Mouse (Mus musculus): ENCODE data around the gene Thsd4. TPM values are rescaled to one million over a fixed set of nuclear protein-coding genes. Genes with fewer than 3 reads are reported as not detected.

Thsd4 gene
- polyA plus RNA-seq, 1 experiment from 2014 or later, result 3.0 TPM

DNA sequence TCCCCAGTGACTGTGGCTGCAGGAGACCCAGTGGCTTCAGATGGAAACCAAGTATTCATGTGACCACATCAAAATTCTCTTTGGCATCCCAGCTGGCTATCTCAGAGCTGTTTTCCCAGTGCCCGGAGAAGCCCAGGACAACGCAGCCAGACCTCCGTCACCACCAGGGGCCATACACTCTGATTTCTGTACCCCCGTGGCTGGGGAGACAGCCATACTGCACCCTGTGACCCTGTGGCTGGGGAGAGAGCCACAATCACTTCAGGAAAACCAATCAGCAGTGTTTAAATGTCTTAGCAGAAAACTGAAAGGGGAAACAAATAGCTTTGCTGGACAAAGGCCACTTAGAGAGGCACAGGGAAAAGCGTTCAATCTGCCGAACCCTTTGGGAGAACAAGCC is 208.2 kb downstream of the Thsd4 start:
- WGBS, result 62% methylated on average over 6 of the region's 6 CpGs
- no peak overlapping the region for H3K27ac ChIP-seq (replicated peaks; ENCODE audit: low read depth, low read length)
- no peaks in the 10 kb centered on the region for H3K9me3 ChIP-seq (replicated peaks; ENCODE audit: control insufficient read depth, low read length)
- H3K4me3 ChIP-seq (ENCODE audit: low read depth, low read length), result no peak overlapping the region
- DNase-seq (ENCODE audit: low spot score) (no peak), ATAC-seq (replicated peaks; ENCODE audit: insufficient number of reproducible peaks, low FRiP score, low TSS enrichment, low read depth) (no peak)
- no peak overlapping the region for H3K9ac ChIP-seq (replicated peaks; ENCODE audit: low read length)
- no peaks in the 10 kb centered on the region for H3K36me3 ChIP-seq (replicated peaks; ENCODE audit: control insufficient read depth, insufficient read depth, low read depth, low read length)
- H3K4me1 ChIP-seq (ENCODE audit: control insufficient read depth, insufficient read depth, low read length), result no peaks in the 10 kb centered on the region
- H3K27me3 ChIP-seq (ENCODE audit: control insufficient read depth, insufficient read depth, low read length), result no peaks in the 10 kb centered on the region
- H3K4me2 ChIP-seq (ENCODE audit: low read depth, low read length), result no peak overlapping the region

- no peaks in the 10 kb centered on the region for H3K36me3 ChIP-seq (replicated peaks; ENCODE audit: control insufficient read depth, insufficient read depth, low read depth, low read length)
- DNase-seq (ENCODE audit: low spot score) (no peak), ATAC-seq (replicated peaks; ENCODE audit: insufficient number of reproducible peaks, low FRiP score, low TSS enrichment, low read depth) (no peak)
- H3K4me1 ChIP-seq (ENCODE audit: control insufficient read depth, insufficient read depth, low read length), result no peaks in the 10 kb centered on the region
- WGBS, result 74% methylated on average over 7 of the region's 7 CpGs
- H3K27ac ChIP-seq (replicated peaks; ENCODE audit: low read depth, low read length), result no peak overlapping the region
- no peak overlapping the region for H3K4me2 ChIP-seq (ENCODE audit: low read depth, low read length)
- no peaks in the 10 kb centered on the region for H3K27me3 ChIP-seq (ENCODE audit: control insufficient read depth, insufficient read depth, low read length)
- no peak overlapping the region for H3K4me3 ChIP-seq (ENCODE audit: low read depth, low read length)
- no peak overlapping the region for H3K9ac ChIP-seq (replicated peaks; ENCODE audit: low read length)
- no peaks in the 10 kb centered on the region for H3K9me3 ChIP-seq (replicated peaks; ENCODE audit: control insufficient read depth, low read length)
These were observed 209.2 kb downstream of the Thsd4 start for GRCm38 (mm10) chr9:60312670-60313069.

GRCm38 (mm10) chr9:60311594-60312128 is 210.2 kb downstream of the Thsd4 start:
- no peaks in the 10 kb centered on the region for H3K9me3 ChIP-seq (replicated peaks; ENCODE audit: control insufficient read depth, low read length)
- no peaks in the 10 kb centered on the region for H3K36me3 ChIP-seq (replicated peaks; ENCODE audit: control insufficient read depth, insufficient read depth, low read depth, low read length)
- H3K27me3 ChIP-seq (ENCODE audit: control insufficient read depth, insufficient read depth, low read length), result no peaks in the 10 kb centered on the region
- ATAC-seq (replicated peaks; ENCODE audit: insufficient number of reproducible peaks, low FRiP score, low TSS enrichment, low read depth) (no peak), DNase-seq (ENCODE audit: low spot score) (no peak)
- 78% methylated on average over 10 of the region's 10 CpGs for WGBS
- H3K4me3 ChIP-seq (ENCODE audit: low read depth, low read length), result no peak overlapping the region
- no peak overlapping the region for H3K4me2 ChIP-seq (ENCODE audit: low read depth, low read length)
- H3K27ac ChIP-seq (replicated peaks; ENCODE audit: low read depth, low read length), result no peak overlapping the region
- no peaks in the 10 kb centered on the region for H3K4me1 ChIP-seq (ENCODE audit: control insufficient read depth, insufficient read depth, low read length)
- H3K9ac ChIP-seq (replicated peaks; ENCODE audit: low read length), result no peak overlapping the region

DNA sequence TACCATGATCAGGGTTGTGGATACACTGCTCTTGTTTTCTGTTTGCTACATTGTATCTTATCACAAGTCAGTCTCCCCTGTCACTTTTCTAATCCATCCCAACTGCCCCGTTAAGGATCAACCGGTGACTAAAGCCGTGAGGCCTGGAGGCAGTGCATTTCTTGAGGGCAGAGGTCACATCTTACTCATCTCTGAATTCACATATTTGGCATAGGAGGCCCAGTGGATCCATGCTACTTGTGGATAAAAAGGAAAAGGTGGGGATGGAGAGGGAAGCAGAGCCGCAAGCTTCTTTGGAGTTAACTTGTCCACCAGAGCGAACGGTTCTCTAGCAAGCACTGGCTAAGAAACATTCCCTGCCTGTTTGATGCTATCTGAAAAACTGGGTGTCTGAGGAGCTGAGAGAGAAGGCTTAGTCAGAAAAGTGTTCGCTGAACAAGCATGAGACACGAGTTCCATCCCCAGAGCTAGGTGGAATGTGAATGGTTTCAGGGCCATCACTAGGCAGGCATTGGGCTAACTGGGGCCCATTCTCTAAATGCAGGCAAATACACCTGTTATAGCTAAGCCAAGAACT is 211.0 kb downstream of the Thsd4 start:
- H3K36me3 ChIP-seq (replicated peaks; ENCODE audit: control insufficient read depth, insufficient read depth, low read depth, low read length), result no peaks in the 10 kb centered on the region
- H3K27me3 ChIP-seq (ENCODE audit: control insufficient read depth, insufficient read depth, low read length), result no peaks in the 10 kb centered on the region
- no peaks in the 10 kb centered on the region for H3K4me1 ChIP-seq (ENCODE audit: control insufficient read depth, insufficient read depth, low read length)
- H3K9ac ChIP-seq (replicated peaks; ENCODE audit: low read length), result no peak overlapping the region
- H3K4me2 ChIP-seq (ENCODE audit: low read depth, low read length), result no peak overlapping the region
- ATAC-seq (replicated peaks; ENCODE audit: insufficient number of reproducible peaks, low FRiP score, low TSS enrichment, low read depth) (no peak), DNase-seq (ENCODE audit: low spot score) (no peak)
- H3K27ac ChIP-seq (replicated peaks; ENCODE audit: low read depth, low read length), result no peak overlapping the region
- 64% methylated on average over 8 of the region's 8 CpGs for WGBS
- no peak overlapping the region for H3K4me3 ChIP-seq (ENCODE audit: low read depth, low read length)
- H3K9me3 ChIP-seq (replicated peaks; ENCODE audit: control insufficient read depth, low read length), result no peaks in the 10 kb centered on the region

GRCm38 (mm10) chr9:60309786-60310711 is 211.8 kb downstream of the Thsd4 start:
- 50% methylated on average over 16 of the region's 16 CpGs for WGBS
- H3K9me3 ChIP-seq (replicated peaks; ENCODE audit: control insufficient read depth, low read length), result no peaks in the 10 kb centered on the region
- no peak overlapping the region for H3K27ac ChIP-seq (replicated peaks; ENCODE audit: low read depth, low read length)
- no peaks in the 10 kb centered on the region for H3K36me3 ChIP-seq (replicated peaks; ENCODE audit: control insufficient read depth, insufficient read depth, low read depth, low read length)
- no peak overlapping the region for H3K4me2 ChIP-seq (ENCODE audit: low read depth, low read length)
- DNase-seq (ENCODE audit: low spot score) (no peak), ATAC-seq (replicated peaks; ENCODE audit: insufficient number of reproducible peaks, low FRiP score, low TSS enrichment, low read depth) (no peak)
- no peaks in the 10 kb centered on the region for H3K4me1 ChIP-seq (ENCODE audit: control insufficient read depth, insufficient read depth, low read length)
- H3K9ac ChIP-seq (replicated peaks; ENCODE audit: low read length), result no peak overlapping the region
- H3K4me3 ChIP-seq (ENCODE audit: low read depth, low read length), result no peak overlapping the region
- H3K27me3 ChIP-seq (ENCODE audit: control insufficient read depth, insufficient read depth, low read length), result no peaks in the 10 kb centered on the region

- ATAC-seq (replicated peaks; ENCODE audit: insufficient number of reproducible peaks, low FRiP score, low TSS enrichment, low read depth), result no peak
- no peaks in the 10 kb centered on the region for H3K36me3 ChIP-seq (replicated peaks; ENCODE audit: control insufficient read depth, insufficient read depth, low read depth, low read length)
- WGBS, result 52% methylated on average over 4 of the region's 4 CpGs
- no peak overlapping the region for H3K9ac ChIP-seq (replicated peaks; ENCODE audit: low read length)
- no peak overlapping the region for H3K27ac ChIP-seq (replicated peaks; ENCODE audit: low read depth, low read length)
- no peaks in the 10 kb centered on the region for H3K27me3 ChIP-seq (ENCODE audit: control insufficient read depth, insufficient read depth, low read length)
- DNase-seq (ENCODE audit: low spot score), result peak; percentile 29
- H3K4me3 ChIP-seq (ENCODE audit: low read depth, low read length), result no peak overlapping the region
- H3K4me2 ChIP-seq (ENCODE audit: low read depth, low read length), result no peak overlapping the region
- no peaks in the 10 kb centered on the region for H3K9me3 ChIP-seq (replicated peaks; ENCODE audit: control insufficient read depth, low read length)
- H3K4me1 ChIP-seq (ENCODE audit: control insufficient read depth, insufficient read depth, low read length), result no peaks in the 10 kb centered on the region
These were observed 213.7 kb downstream of the Thsd4 start for GRCm38 (mm10) chr9:60308182-60308581.

GRCm38 (mm10) chr9:60307469-60307868 is 214.4 kb downstream of the Thsd4 start:
- WGBS, result 86% methylated on average over 5 of the region's 5 CpGs
- Histone ChIP-seq H3K4me3 (ENCODE audit: low read depth, low read length) (no peak overlapping the region), H3K36me3 (replicated peaks; ENCODE audit: control insufficient read depth, insufficient read depth, low read depth, low read length) (no peaks in the 10 kb centered on the region), H3K4me2 (ENCODE audit: low read depth, low read length) (no peak overlapping the region), H3K9ac (replicated peaks; ENCODE audit: low read length) (no peak overlapping the region), H3K4me1 (ENCODE audit: control insufficient read depth, insufficient read depth, low read length) (no peaks in the 10 kb centered on the region), H3K27me3 (ENCODE audit: control insufficient read depth, insufficient read depth, low read length) (no peaks in the 10 kb centered on the region), H3K27ac (replicated peaks; ENCODE audit: low read depth, low read length) (no peak overlapping the region), H3K9me3 (replicated peaks; ENCODE audit: control insufficient read depth, low read length) (no peaks in the 10 kb centered on the region)
- no peak for DNase-seq (ENCODE audit: low spot score)
- no peak for ATAC-seq (replicated peaks; ENCODE audit: insufficient number of reproducible peaks, low FRiP score, low TSS enrichment, low read depth)

GRCm38 (mm10) chr9:60306241-60306640 is 215.6 kb downstream of the Thsd4 start:
- no peak overlapping the region for H3K27ac ChIP-seq (replicated peaks; ENCODE audit: low read depth, low read length)
- H3K27me3 ChIP-seq (ENCODE audit: control insufficient read depth, insufficient read depth, low read length), result no peaks in the 10 kb centered on the region
- no peak overlapping the region for H3K9ac ChIP-seq (replicated peaks; ENCODE audit: low read length)
- no peak for DNase-seq (ENCODE audit: low spot score)
- no peaks in the 10 kb centered on the region for H3K4me1 ChIP-seq (ENCODE audit: control insufficient read depth, insufficient read depth, low read length)
- no peak for ATAC-seq (replicated peaks; ENCODE audit: insufficient number of reproducible peaks, low FRiP score, low TSS enrichment, low read depth)
- no peak overlapping the region for H3K4me3 ChIP-seq (ENCODE audit: low read depth, low read length)
- WGBS, result 85% methylated on average over 4 of the region's 4 CpGs
- H3K36me3 ChIP-seq (replicated peaks; ENCODE audit: control insufficient read depth, insufficient read depth, low read depth, low read length), result no peaks in the 10 kb centered on the region
- no peaks in the 10 kb centered on the region for H3K9me3 ChIP-seq (replicated peaks; ENCODE audit: control insufficient read depth, low read length)
- H3K4me2 ChIP-seq (ENCODE audit: low read depth, low read length), result no peak overlapping the region
